Mouse (Mus musculus) liver (tissue): ENCODE measurements around the gene Map2k7.

Experiments
- DNase-seq: peaks from one replicate; pipeline ENCODE4 v3.0.0-alpha.2; 2020; ENCODE audit warnings: mixed read lengths

Map2k7 gene

DNA sequence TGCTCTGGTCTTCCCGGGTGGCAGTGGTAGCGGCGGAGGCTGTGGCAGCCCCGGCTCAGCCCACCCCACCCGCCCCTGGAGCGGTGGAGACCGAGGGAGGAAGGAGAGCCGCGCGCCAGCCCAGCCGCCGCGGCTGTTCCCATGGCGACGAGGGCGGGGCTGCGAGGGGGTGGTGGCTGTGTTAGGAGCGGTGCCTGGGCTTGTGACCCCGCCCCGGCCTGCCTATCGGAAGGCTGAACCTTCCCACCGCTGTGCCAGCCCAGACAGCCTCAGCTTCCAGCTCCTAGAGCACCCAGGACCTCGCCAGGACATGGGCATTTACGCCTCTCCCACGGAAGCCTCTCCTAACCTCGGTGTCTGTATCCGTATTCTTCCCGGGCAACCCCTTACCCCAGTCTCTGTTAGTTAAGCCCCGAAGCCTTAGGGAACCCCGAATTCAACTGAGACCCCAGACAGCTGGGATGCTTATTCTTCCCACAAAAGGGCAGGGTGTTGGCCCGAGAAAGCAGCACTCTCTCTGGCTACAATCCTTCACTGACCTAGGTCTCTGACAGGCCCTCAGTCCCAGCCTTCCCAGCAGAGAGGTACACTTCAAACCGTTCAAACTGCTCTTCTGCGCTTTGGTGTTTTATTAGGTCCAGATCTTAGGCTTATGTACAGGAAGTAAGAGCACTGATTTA lies 20.7 kb downstream of the Map2k7 start, which contains the start of gene Ctxn1:
Ctxn1 (minus strand) TSS at position 150 of the 680 bp plus-strand sequence.
- peak; percentile 98 for DNase-seq

DNA sequence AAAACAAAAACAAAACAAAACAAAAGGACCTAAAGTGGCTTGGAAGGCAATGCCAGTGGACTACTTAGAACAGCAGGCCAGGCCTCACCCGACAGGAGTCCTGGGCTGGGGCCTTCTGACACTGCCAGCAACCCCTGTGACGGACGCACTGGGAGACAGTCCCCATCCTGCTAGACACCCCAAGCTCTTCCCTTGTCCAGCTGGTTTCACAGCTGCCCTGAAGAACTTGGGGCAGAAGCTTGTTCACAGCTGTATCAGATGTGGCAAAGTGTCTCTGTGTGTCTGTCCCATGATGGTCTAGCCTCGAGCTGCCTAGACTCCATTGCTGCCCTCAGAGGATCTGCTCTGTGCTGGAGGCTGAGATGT lies 21.2 kb downstream of the Map2k7 start:
- DNase-seq, result no peak

DNA sequence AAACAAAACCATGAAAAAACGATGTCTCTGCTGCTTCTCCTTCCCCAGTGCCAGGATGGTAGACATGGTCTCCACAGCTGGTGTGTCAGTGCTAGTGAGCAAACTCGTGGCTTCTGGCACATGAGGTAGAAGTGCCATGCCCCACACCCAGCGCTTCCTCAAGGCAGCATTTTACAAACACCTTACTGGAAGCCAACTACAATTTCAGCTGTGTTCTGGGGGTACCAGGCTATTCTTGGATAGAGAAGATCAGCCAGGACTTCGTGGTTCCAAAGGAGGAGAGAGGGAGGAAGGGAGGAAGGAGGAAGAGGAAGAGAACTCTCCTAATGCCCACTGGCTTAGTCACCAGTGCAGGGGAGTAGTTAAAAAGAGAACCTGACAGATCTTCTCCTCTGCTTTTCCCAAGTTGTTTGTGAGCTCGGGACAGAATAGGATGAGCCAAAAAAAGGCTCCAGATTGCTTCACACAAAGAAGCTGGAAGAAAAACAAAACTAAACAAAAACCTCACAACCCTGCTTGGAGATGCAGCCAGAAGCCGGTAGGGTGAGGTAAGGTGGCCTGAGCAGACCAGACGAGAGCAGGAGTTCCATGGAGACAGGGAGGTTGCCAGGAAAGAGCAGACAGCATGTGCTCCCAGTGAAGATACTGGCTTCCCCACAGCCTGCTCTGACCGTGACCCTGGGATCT lies 24.7 kb downstream of the Map2k7 start:
- no peak for DNase-seq

DNA sequence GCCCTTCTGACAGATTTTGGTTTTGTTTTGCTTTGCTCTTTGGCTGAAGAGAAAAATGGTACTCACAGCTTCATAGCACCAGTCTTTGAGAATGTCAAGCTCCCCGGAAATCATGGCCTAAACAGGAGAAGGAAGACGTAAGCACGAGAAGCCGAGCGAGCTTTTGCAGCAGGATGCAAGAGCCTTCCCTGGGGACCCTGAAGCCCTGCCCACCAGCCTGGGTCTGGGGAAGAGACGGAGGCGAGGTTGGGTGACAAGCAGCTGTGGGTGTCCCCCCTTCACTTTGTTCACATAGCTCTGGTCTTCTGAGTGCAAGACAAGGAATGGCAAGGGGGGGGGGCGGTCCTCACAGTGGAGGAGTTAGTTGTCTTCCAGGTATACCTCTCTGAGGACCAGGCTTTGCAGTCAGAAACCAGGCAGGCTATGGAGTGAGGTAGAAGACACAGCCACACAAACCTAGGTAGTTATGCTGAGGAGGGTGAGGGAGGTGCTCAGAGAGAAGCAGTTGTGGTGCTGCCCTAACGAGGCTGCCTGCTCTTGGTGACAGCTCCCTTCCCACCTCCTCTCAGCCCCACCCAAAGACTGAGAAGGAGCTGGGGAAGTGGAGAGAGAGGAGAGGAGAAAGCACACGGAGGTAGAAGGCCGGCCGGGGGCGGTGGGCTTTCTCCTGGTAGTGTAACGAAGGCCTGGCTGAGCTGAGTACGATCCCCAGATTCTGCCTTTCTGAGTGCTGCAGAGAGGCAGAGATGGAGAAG lies 26.8 kb downstream of the Map2k7 start:
- DNase-seq, result no peak

DNA sequence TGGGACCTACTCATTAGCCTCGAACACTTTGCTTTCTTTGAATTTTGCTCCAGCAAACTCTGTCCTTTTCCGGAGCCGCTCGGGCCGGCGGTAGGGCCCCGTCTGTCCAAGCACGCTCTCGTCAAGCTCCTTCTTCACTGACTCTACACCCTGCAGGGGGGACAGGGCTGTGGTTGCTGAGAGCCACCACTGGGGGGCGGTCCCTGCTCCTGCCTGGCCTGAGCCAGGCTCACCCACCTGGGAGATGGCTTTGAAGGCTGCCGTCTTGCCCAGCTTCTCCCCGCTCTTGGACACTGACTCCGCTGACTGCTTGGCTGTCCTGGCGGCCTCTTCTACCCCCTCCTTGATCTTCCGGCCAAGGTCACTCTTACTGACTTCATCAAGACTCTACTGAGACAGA lies 29.1 kb downstream of the Map2k7 start:
- DNase-seq, result no peak

DNA sequence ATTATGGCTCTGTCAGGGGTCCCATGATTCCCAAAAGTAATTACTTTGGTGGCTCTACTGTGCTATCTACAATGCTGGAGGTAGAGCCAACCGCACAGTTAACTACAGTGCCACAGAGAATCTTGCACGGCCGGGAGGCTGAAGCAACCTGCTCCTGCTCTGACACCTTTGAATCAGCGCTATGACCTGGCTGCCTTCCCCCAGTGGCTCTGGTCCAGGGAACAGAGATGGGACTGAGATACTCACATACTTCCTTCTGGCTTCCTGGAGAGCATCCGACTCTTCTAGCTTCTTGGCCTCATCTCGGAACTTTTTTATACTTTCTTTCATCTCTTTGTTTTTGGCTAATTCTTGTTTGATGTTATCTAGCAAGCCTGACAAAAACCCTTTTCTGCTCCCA lies 31.1 kb downstream of the Map2k7 start:
- no peak for DNase-seq

DNA sequence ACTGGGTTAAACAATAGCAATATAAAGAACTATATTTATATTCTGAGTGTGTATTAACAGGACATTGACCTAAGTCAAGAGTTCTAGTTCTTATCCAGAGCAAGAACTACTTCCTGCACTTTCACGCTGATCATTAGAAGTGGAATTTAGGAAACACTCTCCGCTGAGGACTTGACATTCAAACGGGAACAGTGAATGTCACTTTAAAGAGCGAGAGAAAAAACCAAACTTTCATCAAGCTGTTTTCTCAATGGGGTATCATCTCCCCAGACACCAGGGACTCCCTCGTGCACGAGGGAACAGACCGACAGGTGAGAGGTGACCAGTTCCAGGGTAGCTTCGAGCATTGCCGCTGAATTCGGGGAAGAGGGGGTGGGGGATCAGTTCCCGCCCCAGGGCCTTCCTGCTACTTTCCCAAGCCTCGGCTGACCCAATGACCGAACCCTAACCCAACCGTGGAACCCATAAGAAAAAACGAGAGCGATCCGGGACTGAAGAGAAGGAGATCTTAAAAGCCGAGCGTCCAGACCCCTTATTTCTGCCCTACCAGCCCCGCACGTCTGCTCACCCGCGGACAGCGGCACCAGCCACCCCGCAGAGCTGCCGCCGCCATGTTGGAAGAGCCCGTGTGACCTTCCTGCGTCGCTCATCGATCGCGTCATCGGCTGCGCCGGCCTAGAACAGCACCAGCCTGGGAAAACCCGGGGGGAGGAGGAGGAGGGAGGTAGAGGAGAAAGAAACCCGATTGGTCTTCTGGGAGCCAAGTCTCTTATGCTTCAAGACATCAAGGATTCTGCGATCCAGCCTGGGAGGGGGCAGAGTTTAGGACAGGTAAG lies 37.0 kb downstream of the Map2k7 start, which contains the start of gene Timm44:
Timm44 (minus strand) TSS at position 639 of the 836 bp plus-strand sequence.
- peak; percentile 93 for DNase-seq

DNA sequence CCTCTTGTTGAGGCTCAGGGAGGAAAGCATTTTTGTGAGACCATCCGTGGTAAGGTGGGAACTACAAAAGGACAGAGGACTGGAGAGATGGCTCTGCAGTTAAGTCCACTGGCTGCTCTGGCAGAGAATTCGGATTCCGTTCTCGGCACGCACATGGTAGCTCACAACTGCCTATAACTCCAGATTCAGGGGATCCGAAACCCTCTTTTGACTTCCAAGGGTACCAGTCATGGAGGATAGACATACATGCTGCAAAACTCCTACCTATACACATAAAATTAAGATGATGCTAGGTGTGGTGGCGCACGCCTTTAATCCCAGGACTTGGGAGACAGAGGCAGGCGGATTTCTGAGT lies 37.5 kb downstream of the Map2k7 start:
- DNase-seq, result no peak

DNA sequence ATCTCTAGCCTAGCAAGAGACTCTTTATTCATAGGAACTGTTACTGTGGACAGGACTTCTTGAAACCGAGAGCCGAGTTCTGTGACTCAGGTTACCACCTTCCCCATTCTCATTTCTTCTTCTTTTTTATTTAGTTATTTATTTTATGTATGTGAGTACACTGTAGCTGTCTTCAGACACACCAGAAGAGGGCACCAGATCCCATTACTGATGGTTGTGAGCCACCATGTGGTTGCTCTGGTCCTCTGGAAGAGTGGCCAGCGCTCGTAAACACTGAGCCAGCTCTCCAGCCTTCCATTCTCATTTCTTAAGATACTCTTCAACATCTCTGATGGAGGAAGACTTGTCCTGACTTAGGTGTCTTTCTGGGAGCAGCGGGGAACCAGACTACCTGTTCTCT lies 54.2 kb downstream of the Map2k7 start:
- no peak for DNase-seq
